9 mouse cellular contexts compared by ENCODE assay signal in the genomic region with DNA sequence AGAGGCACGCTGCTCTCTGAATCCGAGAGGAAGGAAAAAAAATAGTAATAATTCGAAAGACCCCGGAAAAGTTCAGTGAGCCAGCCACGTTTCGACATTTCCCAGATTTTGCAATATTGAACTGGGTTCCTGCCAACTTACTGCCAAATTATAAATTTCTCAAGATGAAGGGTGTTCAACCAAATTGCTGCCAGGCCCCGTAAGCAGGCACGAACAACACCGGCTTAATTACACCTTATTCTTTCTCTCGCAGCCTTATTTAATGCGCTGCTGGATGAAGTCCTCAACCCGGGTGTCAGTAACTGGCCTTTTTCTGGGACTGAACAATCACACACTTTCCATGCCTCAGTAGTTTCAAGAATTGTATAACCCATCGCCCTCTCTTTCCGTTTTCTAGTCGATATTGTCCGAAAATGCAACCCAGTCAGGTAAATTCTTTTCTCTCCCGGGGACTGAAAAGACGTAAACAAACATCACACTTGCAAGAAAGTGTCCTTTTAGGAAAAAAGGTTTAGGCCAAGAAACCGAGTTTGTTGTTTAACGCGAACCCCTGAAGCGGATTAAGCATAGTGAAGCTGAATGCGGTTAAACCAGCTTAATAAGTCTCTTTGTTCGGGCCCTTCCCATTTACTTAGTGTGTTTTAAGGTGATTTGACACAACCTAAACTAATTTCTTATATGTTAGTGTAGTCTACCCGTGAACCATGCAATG. TPM values are rescaled to one million over a fixed set of nuclear protein-coding genes. Genes with fewer than 3 reads are reported as not detected.
DNase-seq lines count a peak whose midpoint lies in the region; ATAC-seq and TF ChIP-seq lines count a peak whose summit lies in the region.
"Had no signal": no experiment of that assay in that cellular context is flagged by ENCODE, and none has a peak within 500 bp of the region (broad histone marks: within the 10 kb centered on the region; RNA-seq: fewer than 3 reads in every experiment).

No protein-coding gene starts in this region.

- TF ChIP-seq POLR2A in heart, adult 2 months (IDR thresholded peaks at IDR 0.05; ENCODE audit: insufficient read depth, low read depth, low read length): no peak
- peak; percentile 8; the same call in 1 of the 2 replicates for TF ChIP-seq POLR2A in embryonic fibroblast, embryonic 13.5 days (IDR thresholded peaks at IDR 0.05; ENCODE audit: low read depth, low read length)

- no peaks in the 10 kb centered on the region for H3K9me3 ChIP-seq in ES-E14 (ENCODE audit: control insufficient read depth, insufficient read depth, low read depth, low read length)
- H3K9me3 ChIP-seq in limb, embryonic 10.5 days (replicated peaks): no peaks in the 10 kb centered on the region
- H3K9me3 ChIP-seq in midbrain, embryonic 16.5 days (replicated peaks; ENCODE audit: control insufficient read depth, low read length, poor library complexity, severe bottlenecking): no peaks in the 10 kb centered on the region

- peak overlapping the region; percentile 99 for H3K27ac ChIP-seq in heart, adult 2 months
- peak overlapping the region; percentile 100 for H3K27ac ChIP-seq in ES-E14 (ENCODE audit: insufficient read depth, low read depth, low read length, poor library complexity, severe bottlenecking)
- H3K27ac ChIP-seq in embryonic fibroblast, embryonic 13.5 days (ENCODE audit: insufficient read depth, low read length): peak overlapping the region; percentile 100
- peak overlapping the region; percentile 99 for H3K27ac ChIP-seq in limb, embryonic 10.5 days
- H3K27ac ChIP-seq in midbrain, embryonic 16.5 days (ENCODE audit: low read length): peak overlapping the region; percentile 99

- WGBS in heart, adult 2 months: 38% methylated on average over 25 of the region's 25 CpGs
- 10% methylated on average over 25 of the region's 25 CpGs for WGBS in limb, embryonic 10.5 days
- 5% methylated on average over 25 of the region's 25 CpGs for WGBS in midbrain, embryonic 16.5 days

- H3K79me2 ChIP-seq in heart, adult 2 months (replicated peaks; ENCODE audit: control insufficient read depth, insufficient read depth, low read length): no peaks in the 10 kb centered on the region

- in situ Hi-C loops in ES-E14 (cut with MboI; ENCODE audit: low sequenced_read_pairs in 2 of 2, unreplicated experiment in 2 of 2): no loop called here

- no peak for TF ChIP-seq CTCF in heart, adult 2 months (IDR thresholded peaks at IDR 0.05)
- TF ChIP-seq CTCF in embryonic fibroblast, embryonic 13.5 days (IDR thresholded peaks at IDR 0.05; ENCODE audit: borderline replicate concordance, insufficient read depth, low read length): no peak

- H3K27me3 ChIP-seq in heart, adult 2 months (ENCODE audit: control insufficient read depth, insufficient read depth, low read length): no peaks in the 10 kb centered on the region
- H3K27me3 ChIP-seq in limb, embryonic 10.5 days (ENCODE audit: low read depth, poor library complexity, severe bottlenecking): no peaks in the 10 kb centered on the region
- no peaks in the 10 kb centered on the region; the same call in 1 of the 2 replicates for H3K27me3 ChIP-seq in midbrain, embryonic 16.5 days (ENCODE audit: control insufficient read depth, insufficient read depth, low read depth, low read length)
- H3K27me3 ChIP-seq: Patski had no signal

- intact Hi-C loops in heart, adult 2 months (cut with DNase I): loop anchor here (1.0 kb wide), 1 partner anchor 14 kb away; no protein-coding TSS in a partner anchor
- intact Hi-C loops in heart, postnatal 25 days (cut with DNase I): loop anchor here (1.0 kb wide), 1 partner anchor 14 kb away; no protein-coding TSS in a partner anchor

- peaks cover 12% of the 10 kb centered on the region for H3K4me1 ChIP-seq in heart, adult 2 months (ENCODE audit: control insufficient read depth, insufficient read depth, low read length)
- peaks cover 7 to 15% of the 10 kb centered on the region in 2 experiments for H3K4me1 ChIP-seq in ES-E14 (ENCODE audit: control insufficient read depth in 2 of 2, insufficient read depth in 2 of 2, low read length in 2 of 2, poor library complexity in 1 of 2)
- peaks cover 14% of the 10 kb centered on the region for H3K4me1 ChIP-seq in embryonic fibroblast, embryonic 13.5 days (ENCODE audit: control insufficient read depth, insufficient read depth, low read length)
- peaks cover 28% of the 10 kb centered on the region for H3K4me1 ChIP-seq in limb, embryonic 10.5 days
- peaks cover 4% of the 10 kb centered on the region for H3K4me1 ChIP-seq in midbrain, embryonic 16.5 days (ENCODE audit: control insufficient read depth, insufficient read depth, low read length)

- H3K4me2 ChIP-seq in midbrain, embryonic 16.5 days (ENCODE audit: low read length): peak overlapping the region; percentile 60

- H3K9ac ChIP-seq in heart, adult 2 months (ENCODE audit: low read depth, low read length): peak overlapping the region; percentile 76
- peak overlapping the region; percentile 96 for H3K9ac ChIP-seq in ES-E14 (ENCODE audit: insufficient read depth, low read depth, low read length, poor library complexity, severe bottlenecking)
- H3K9ac ChIP-seq in midbrain, embryonic 16.5 days (ENCODE audit: low read depth, low read length): no peak overlapping the region

- TF ChIP-seq EP300 in heart, adult 2 months (IDR thresholded peaks at IDR 0.05; ENCODE audit: insufficient read depth, low read depth, low read length): no peak

- peak overlapping the region; percentile 87 for H3K4me3 ChIP-seq in heart, adult 2 months
- H3K4me3 ChIP-seq in ES-E14 (ENCODE audit: insufficient read depth in 1 of 2, low read depth in 1 of 2, low read length in 2 of 2, poor library complexity in 1 of 2, severe bottlenecking in 1 of 2): peak overlapping the region; percentile 66 to 89
- peak overlapping the region; percentile 61 for H3K4me3 ChIP-seq in embryonic fibroblast, embryonic 13.5 days (ENCODE audit: insufficient read depth, low read length)
- H3K4me3 ChIP-seq in limb, embryonic 10.5 days: peak overlapping the region; percentile 68
- H3K4me3 ChIP-seq in midbrain, embryonic 16.5 days (ENCODE audit: low read depth, low read length): peak overlapping the region; percentile 76

- DNase-seq in heart, adult 2 months: no peak
- no peak for DNase-seq in heart, postnatal 25 days (ENCODE audit: low spot score)
- DNase-seq in ES-E14 (ENCODE audit: low read depth, low spot score): no peak
- peak; percentile 44 for DNase-seq in limb, embryonic 10.5 days (ENCODE audit: low spot score)

- ATAC-seq in midbrain, embryonic 16.5 days: no peak
- no peak for ATAC-seq in frontal cortex, adult (ENCODE audit: low TSS enrichment)
- no peak for ATAC-seq in megakaryocyte-erythroid progenitor cell, adult 5-6 weeks (replicated peaks; ENCODE audit: low FRiP score, low TSS enrichment, poor library complexity, severe bottlenecking)

- peaks cover 8% of the 10 kb centered on the region; the same call in 1 of the 2 replicates for H3K36me3 ChIP-seq in heart, adult 2 months (ENCODE audit: control insufficient read depth, insufficient read depth, low read length)
- H3K36me3 ChIP-seq in ES-E14 (ENCODE audit: control insufficient read depth, insufficient read depth, low read length, poor library complexity, severe bottlenecking): no peaks in the 10 kb centered on the region
- 0 out of 2 replicates have a peak, but pooled peaks cover 2% of the 10 kb centered on the region for H3K36me3 ChIP-seq in limb, embryonic 10.5 days
- H3K36me3 ChIP-seq in midbrain, embryonic 16.5 days (ENCODE audit: control insufficient read depth, insufficient read depth, low read length): no peaks in the 10 kb centered on the region

TF ChIP-seq in ES-E14, 5 proteins besides CTCF, POLR2A, EP300 and RAD21:
- TF ChIP-seq ZNF384 (IDR thresholded peaks at IDR 0.05; ENCODE audit: low read depth, low read length) (no peak; the same call in 1 of the 2 replicates), HCFC1 (IDR thresholded peaks at IDR 0.05; ENCODE audit: borderline replicate concordance, insufficient read depth, low read length) (no peak), CHD2 (IDR thresholded peaks at IDR 0.05; ENCODE audit: low read depth, low read length) (no peak), ZC3H11A (IDR thresholded peaks at IDR 0.05; ENCODE audit: borderline replicate concordance, low read depth, low read length) (no peak), MAFK (IDR thresholded peaks at IDR 0.05; ENCODE audit: insufficient read depth, low read depth, low read length) (no peak)

RNA-seq across cellular contexts. Expression of gene Arid1a, which starts 58.4 kb away (rescaled TPM):
- 10 to 100 TPM; 34.2 to 38.0 TPM for total RNA-seq in heart, adult 2 months (2021)
- polyA plus RNA-seq in heart, adult 2 months (2012; rRNA removed): 27.8 and 28.1 TPM in 2 replicates
- 10 to 100 TPM; 35.4 to 42.2 TPM for total RNA-seq in heart, postnatal 25 days (2021)
- 62.6 and 75.6 TPM in 2 replicates for total RNA-seq in ES-E14 (2012; rRNA removed)
- 43.9 and 52.1 TPM in 2 replicates for polyA plus RNA-seq in embryonic fibroblast, embryonic 13.5 days (2011; ENCODE audit: insufficient read length, low read depth, missing spikeins)
- 42.1 and 46.6 TPM in 2 replicates for polyA plus RNA-seq in limb, embryonic 10.5 days (2016; fragmentation: Nextera tagmentation; extraction: Ambion mirVana)
- 28.7 and 36.1 TPM in 2 replicates for polyA plus RNA-seq in midbrain, embryonic 16.5 days (2015; fragmentation: Nextera tagmentation; extraction: Ambion mirVana)
- 127 and 136 TPM in 2 replicates for total RNA-seq in megakaryocyte-erythroid progenitor cell, adult 5-6 weeks (2014; fragmentation: Nextera tagmentation)
- 28.2 and 29.6 TPM in 2 replicates for total RNA-seq in megakaryocyte-erythroid progenitor cell, adult 5-6 weeks (2017)
